Mouse (Mus musculus) right cerebral cortex, adult 18-20 months (tissue): Measurements from ENCODE around the gene Tex44.

ENCODE experiments used
- DNase-seq: peaks from one replicate; pipeline ENCODE4 v3.0.0; 2022; ENCODE audit warnings: mixed read lengths

Gene Tex44

GRCm38 (mm10) chr1:86449966-86450365 lies 23.8 kb downstream of the Tex44 start:
- DNase-seq, result no peak

- no peak for DNase-seq
These were observed 26.6 kb downstream of the Tex44 start for GRCm38 (mm10) chr1:86452713-86453112.

- DNase-seq, result no peak
These were observed 30.9 kb downstream of the Tex44 start for GRCm38 (mm10) chr1:86456892-86457581.

- no peak for DNase-seq
These were observed 33.2 kb downstream of the Tex44 start for GRCm38 (mm10) chr1:86459371-86459770.

- no peak for DNase-seq
These were observed 38.2 kb downstream of the Tex44 start for GRCm38 (mm10) chr1:86464223-86464874.

GRCm38 (mm10) chr1:86464875-86465224 lies 38.7 kb downstream of the Tex44 start:
- no peak for DNase-seq

- no peak for DNase-seq
These were observed 41.3 kb downstream of the Tex44 start for GRCm38 (mm10) chr1:86467416-86467815.

- DNase-seq, result no peak
These were observed 43.7 kb downstream of the Tex44 start for GRCm38 (mm10) chr1:86469876-86470275.

GRCm38 (mm10) chr1:86470519-86471181 lies 44.5 kb downstream of the Tex44 start:
- DNase-seq, result peak; percentile 66

GRCm38 (mm10) chr1:86471504-86471961 lies 45.4 kb downstream of the Tex44 start:
- peak; percentile 24 for DNase-seq

GRCm38 (mm10) chr1:86472197-86472952 lies 46.2 kb downstream of the Tex44 start:
- peak; percentile 37 for DNase-seq

GRCm38 (mm10) chr1:86473109-86473760 lies 47.1 kb downstream of the Tex44 start:
- no peak for DNase-seq
